ENCODE assay signal across 9 mouse cellular contexts in the genomic region with DNA sequence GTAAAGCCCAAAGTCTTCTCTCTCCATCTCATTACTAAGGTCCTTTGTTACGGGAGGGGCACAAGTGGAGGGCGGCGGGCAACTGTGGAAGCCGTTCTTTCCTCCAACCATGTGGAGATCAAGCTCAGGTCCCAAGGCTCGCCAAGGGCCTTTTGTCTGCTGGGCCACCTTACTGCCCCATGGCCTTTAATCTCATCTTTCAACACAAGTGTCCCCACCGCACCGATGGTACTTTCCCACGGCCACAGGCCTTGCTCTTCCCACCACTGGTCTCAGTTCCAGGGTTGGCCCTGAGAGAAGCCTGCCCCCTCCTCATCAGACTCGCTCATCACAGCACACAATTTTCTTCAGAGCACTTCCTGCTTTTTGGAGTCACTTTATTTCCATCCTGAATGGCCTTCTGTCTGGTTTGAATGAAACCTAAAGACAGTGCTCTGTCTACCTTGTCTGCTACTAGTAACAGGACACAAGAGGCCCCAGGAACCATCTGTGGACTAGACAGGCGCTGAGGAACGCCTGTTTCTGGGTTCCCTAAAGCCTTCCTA. TPM values are rescaled to one million over a fixed set of nuclear protein-coding genes. Genes with fewer than 3 reads are reported as not detected.
DNase-seq lines count a peak whose midpoint lies in the region; ATAC-seq and TF ChIP-seq lines count a peak whose summit lies in the region.
"Had no signal": no experiment of that assay in that cellular context is flagged by ENCODE, and none has a peak within 500 bp of the region (broad histone marks: within the 10 kb centered on the region; RNA-seq: fewer than 3 reads in every experiment).

No protein-coding gene starts in this region.

- H3K27ac ChIP-seq in kidney, postnatal 0 days = no peak overlapping the region
- H3K27ac ChIP-seq in embryonic facial prominence, embryonic 15.5 days (replicated peaks) = peak overlapping the region; percentile 88
- H3K27ac ChIP-seq in limb, embryonic 11.5 days (replicated peaks; ENCODE audit: low read depth, low read length) = 0 out of 2 replicates have a peak overlapping the region, but pooled peaks have one; percentile 3
- H3K27ac ChIP-seq in neural tube, embryonic 12.5 days = no peak overlapping the region

- no peak for TF ChIP-seq CTCF in kidney, postnatal 0 days (IDR thresholded peaks at IDR 0.05; ENCODE audit: low read depth)

- H3K4me2 ChIP-seq in kidney, postnatal 0 days (ENCODE audit: low read length) = peak overlapping the region; percentile 93; the same call in 1 of the 2 replicates
- H3K4me2 ChIP-seq in embryonic facial prominence, embryonic 15.5 days (replicated peaks) = peak overlapping the region; percentile 75
- H3K4me2 ChIP-seq in limb, embryonic 11.5 days (ENCODE audit: low read depth, severe bottlenecking) = peak overlapping the region; percentile 75; the same call in 1 of the 2 replicates
- H3K4me2 ChIP-seq in neural tube, embryonic 12.5 days (replicated peaks) = peak overlapping the region; percentile 93

- H3K9ac ChIP-seq in kidney, postnatal 0 days (ENCODE audit: low read depth, low read length) = 0 out of 2 replicates have a peak overlapping the region, but pooled peaks have one; percentile 96
- H3K9ac ChIP-seq in embryonic facial prominence, embryonic 15.5 days = peak overlapping the region; percentile 9; the same call in 1 of the 2 replicates
- no peak overlapping the region; the same call in 1 of the 2 replicates for H3K9ac ChIP-seq in limb, embryonic 11.5 days (ENCODE audit: low read length)
- H3K9ac ChIP-seq in neural tube, embryonic 12.5 days = peak overlapping the region; percentile 90; the same call in 1 of the 2 replicates

- 76% methylated on average over 11 of the region's 11 CpGs for WGBS in kidney, postnatal 0 days
- WGBS in embryonic facial prominence, embryonic 15.5 days = 73% methylated on average over 11 of the region's 11 CpGs
- 83% methylated on average over 11 of the region's 11 CpGs for WGBS in limb, embryonic 11.5 days
- WGBS in neural tube, embryonic 12.5 days = 78% methylated on average over 11 of the region's 11 CpGs

- H3K9me3 ChIP-seq in kidney, postnatal 0 days (replicated peaks; ENCODE audit: low read length) = no peaks in the 10 kb centered on the region
- no peaks in the 10 kb centered on the region for H3K9me3 ChIP-seq in embryonic facial prominence, embryonic 15.5 days (replicated peaks)
- H3K9me3 ChIP-seq in limb, embryonic 11.5 days (ENCODE audit: control insufficient read depth, low read length) = no peaks in the 10 kb centered on the region; the same call in 1 of the 2 replicates
- no peaks in the 10 kb centered on the region for H3K9me3 ChIP-seq in neural tube, embryonic 12.5 days

- peaks cover 26% of the 10 kb centered on the region for H3K4me1 ChIP-seq in kidney, postnatal 0 days (replicated peaks; ENCODE audit: insufficient read depth, low read length)
- peaks cover 63% of the 10 kb centered on the region for H3K4me1 ChIP-seq in embryonic facial prominence, embryonic 15.5 days
- H3K4me1 ChIP-seq in limb, embryonic 11.5 days (ENCODE audit: control insufficient read depth, insufficient read depth, low read length) = peaks cover 12% of the 10 kb centered on the region
- peaks cover 63% of the 10 kb centered on the region for H3K4me1 ChIP-seq in neural tube, embryonic 12.5 days

- H3K4me3 ChIP-seq in kidney, postnatal 0 days (replicated peaks; ENCODE audit: low read depth, low read length) = no peak overlapping the region
- H3K4me3 ChIP-seq in embryonic facial prominence, embryonic 15.5 days (replicated peaks) = no peak overlapping the region; the same call in 1 of the 2 replicates
- 0 out of 2 replicates have a peak overlapping the region, but pooled peaks have one; percentile 98 for H3K4me3 ChIP-seq in limb, embryonic 11.5 days (ENCODE audit: low read depth, low read length)
- H3K4me3 ChIP-seq in neural tube, embryonic 12.5 days = no peak overlapping the region

- peaks cover 17% of the 10 kb centered on the region; the same call in 1 of the 2 replicates for H3K36me3 ChIP-seq in kidney, postnatal 0 days (ENCODE audit: insufficient read depth, low read length)
- H3K36me3 ChIP-seq in embryonic facial prominence, embryonic 15.5 days = peaks cover 17% of the 10 kb centered on the region; the same call in 1 of the 2 replicates
- H3K36me3 ChIP-seq in limb, embryonic 11.5 days (ENCODE audit: control insufficient read depth, insufficient read depth, low read length) = peaks cover 5% of the 10 kb centered on the region
- peaks cover 11% of the 10 kb centered on the region; the same call in 1 of the 2 replicates for H3K36me3 ChIP-seq in neural tube, embryonic 12.5 days

- no peak for ATAC-seq in kidney, postnatal 0 days (replicated peaks; ENCODE audit: low FRiP score, low read depth)
- ATAC-seq in embryonic facial prominence, embryonic 15.5 days (ENCODE audit: insufficient number of reproducible peaks, low FRiP score, low TSS enrichment, low read depth) = no peak
- ATAC-seq in limb, embryonic 11.5 days (ENCODE audit: insufficient number of reproducible peaks, low FRiP score, low TSS enrichment, low read depth) = no peak
- ATAC-seq in neural tube, embryonic 12.5 days (ENCODE audit: low FRiP score, low read depth) = no peak

- DNase-seq in kidney, postnatal 0 days (ENCODE audit: low spot score) = no peak
- no peak for DNase-seq in kidney, adult 18-20 months
- no peak for DNase-seq in limb, embryonic 11.5 days (ENCODE audit: low spot score)
- no peak for DNase-seq in urinary bladder, postnatal 10 days (ENCODE audit: low spot score)
- DNase-seq in retina, embryonic 14.5 days (ENCODE audit: low spot score) = no peak
- no peak for DNase-seq in left cerebral cortex, adult 9 months (ENCODE audit: low spot score in 2 of 2)
- DNase-seq: thymus, adult 18-20 months had no signal

- H3K27me3 ChIP-seq in kidney, postnatal 0 days (ENCODE audit: insufficient read depth, low read length) = no peaks in the 10 kb centered on the region
- H3K27me3 ChIP-seq in embryonic facial prominence, embryonic 15.5 days = no peaks in the 10 kb centered on the region
- no peaks in the 10 kb centered on the region for H3K27me3 ChIP-seq in limb, embryonic 11.5 days (ENCODE audit: control insufficient read depth, insufficient read depth, low read length)
- H3K27me3 ChIP-seq in neural tube, embryonic 12.5 days (replicated peaks) = no peaks in the 10 kb centered on the region

RNA-seq across cellular contexts. Expression of a gene that starts 2.2 kb away (rescaled TPM):
- 256 and 262 TPM in 2 replicates for polyA plus RNA-seq in kidney, postnatal 0 days (2015; fragmentation: Nextera tagmentation; extraction: Ambion mirVana)
- polyA plus RNA-seq in embryonic facial prominence, embryonic 15.5 days (2015; fragmentation: Nextera tagmentation; extraction: Ambion mirVana) = 292 and 294 TPM in 2 replicates
- polyA plus RNA-seq in limb, embryonic 11.5 days (2014; fragmentation: Nextera tagmentation; extraction: Ambion mirVana) = 264 and 267 TPM in 2 replicates
- 315 and 326 TPM in 2 replicates for polyA plus RNA-seq in neural tube, embryonic 12.5 days (2016; fragmentation: Nextera tagmentation; extraction: Ambion mirVana)

RNA-seq across cellular contexts. Expression of a gene that starts 31.6 kb away (rescaled TPM):
- polyA plus RNA-seq in kidney, postnatal 0 days (2015; fragmentation: Nextera tagmentation; extraction: Ambion mirVana) = 11.2 and 12.6 TPM in 2 replicates
- 6.1 and 10.0 TPM in 2 replicates for polyA plus RNA-seq in embryonic facial prominence, embryonic 15.5 days (2015; fragmentation: Nextera tagmentation; extraction: Ambion mirVana)
- 4.9 and 7.7 TPM in 2 replicates for polyA plus RNA-seq in limb, embryonic 11.5 days (2014; fragmentation: Nextera tagmentation; extraction: Ambion mirVana)
- 11.7 and 12.8 TPM in 2 replicates for polyA plus RNA-seq in neural tube, embryonic 12.5 days (2016; fragmentation: Nextera tagmentation; extraction: Ambion mirVana)

RNA-seq across cellular contexts. Expression of a gene that starts 59.0 kb away (rescaled TPM):
- 13.0 and 22.2 TPM in 2 replicates for polyA plus RNA-seq in kidney, postnatal 0 days (2015; fragmentation: Nextera tagmentation; extraction: Ambion mirVana)
- 41.9 and 42.0 TPM in 2 replicates for polyA plus RNA-seq in embryonic facial prominence, embryonic 15.5 days (2015; fragmentation: Nextera tagmentation; extraction: Ambion mirVana)
- 2.6 and 4.1 TPM in 2 replicates for polyA plus RNA-seq in limb, embryonic 11.5 days (2014; fragmentation: Nextera tagmentation; extraction: Ambion mirVana)
- 3.4 and 3.6 TPM in 2 replicates for polyA plus RNA-seq in neural tube, embryonic 12.5 days (2016; fragmentation: Nextera tagmentation; extraction: Ambion mirVana)

RNA-seq across cellular contexts. Expression of a gene that starts 59.9 kb away (rescaled TPM):
- polyA plus RNA-seq in kidney, postnatal 0 days (2015; fragmentation: Nextera tagmentation; extraction: Ambion mirVana) = 64.6 and 65.2 TPM in 2 replicates
- 43.7 and 44.3 TPM in 2 replicates for polyA plus RNA-seq in embryonic facial prominence, embryonic 15.5 days (2015; fragmentation: Nextera tagmentation; extraction: Ambion mirVana)
- 35.5 and 37.5 TPM in 2 replicates for polyA plus RNA-seq in limb, embryonic 11.5 days (2014; fragmentation: Nextera tagmentation; extraction: Ambion mirVana)
- 42.0 and 45.2 TPM in 2 replicates for polyA plus RNA-seq in neural tube, embryonic 12.5 days (2016; fragmentation: Nextera tagmentation; extraction: Ambion mirVana)

Comparison
In these comparisons a context has a peak if more than half of its experiments do, and no peak if none do; other contexts are left out.
1. H3K27ac ChIP-seq: peak in embryonic facial prominence, embryonic 15.5 days (single experiment) and limb, embryonic 11.5 days (single experiment); none in kidney, postnatal 0 days (single experiment) and neural tube, embryonic 12.5 days (single experiment).
2. Peak in every context shown above with its lines, with median percentiles within 50 percentile points of each other: H3K4me2 ChIP-seq.